Mouse (Mus musculus) embryo, embryonic 11.5 days (tissue): ENCODE data around the gene Ccdc91.
A peak's percentile ranks its signal among the peaks of the same experiment; 100 is the strongest.

Experiments used
- DNase-seq: peaks from one replicate; pipeline ENCODE4 v3.0.0-alpha.2; 2012; ENCODE audit warnings: low read depth, low spot score

Gene Ccdc91

DNA sequence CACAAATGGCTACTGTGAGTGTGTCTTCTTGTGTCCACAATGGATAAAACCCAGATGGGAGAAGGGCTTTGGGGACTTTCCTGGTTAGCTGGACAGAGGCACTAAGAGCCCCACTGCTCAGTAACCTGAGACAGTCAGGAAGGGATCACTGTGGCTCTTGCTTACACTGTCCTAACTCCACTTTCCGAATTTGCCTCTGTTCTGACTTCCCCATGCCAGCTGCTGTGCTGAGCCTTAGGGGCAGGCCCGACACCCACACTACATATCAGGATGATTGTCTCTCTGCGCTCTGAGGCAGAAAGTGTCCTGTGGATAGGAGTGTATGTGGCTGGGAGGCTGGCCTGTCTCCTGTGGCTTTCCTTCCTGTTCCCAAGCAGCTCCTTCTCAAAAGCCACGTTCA lies 97.5 kb downstream of the Ccdc91 start:
- no peak for DNase-seq

DNA sequence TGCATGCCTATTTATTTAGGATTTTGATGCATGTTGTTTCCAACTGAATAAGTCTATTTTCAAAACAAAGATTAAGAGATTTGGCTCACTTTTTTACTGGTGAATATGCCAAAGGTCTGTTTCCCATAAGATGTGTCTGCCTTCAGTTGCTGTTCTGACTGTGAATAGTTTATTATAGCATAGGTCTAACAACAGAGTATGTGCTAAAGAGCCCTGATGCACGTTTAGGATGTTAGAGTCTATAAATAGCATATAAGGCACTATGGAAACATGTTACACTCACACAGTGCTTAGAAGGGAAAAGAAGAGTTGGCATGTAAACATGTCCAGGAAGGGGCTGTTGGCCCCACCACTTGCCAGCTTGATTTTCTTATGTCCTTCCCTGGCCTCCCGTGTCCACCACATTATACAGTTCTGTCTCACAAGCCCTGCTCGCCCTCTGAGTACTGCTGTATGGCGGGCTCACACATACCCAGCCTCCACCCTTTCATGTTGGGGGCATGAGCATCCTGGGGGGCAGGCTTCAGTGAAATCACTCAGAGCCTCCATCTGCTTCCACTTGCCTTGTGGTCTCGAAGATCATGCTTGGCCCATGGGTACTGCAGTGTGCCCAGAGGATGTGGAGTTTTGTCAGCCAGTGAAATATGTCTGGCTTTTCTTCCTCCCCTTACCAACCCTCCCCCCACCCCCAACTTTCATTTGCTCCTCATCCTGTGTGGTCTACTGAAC lies 99.0 kb downstream of the Ccdc91 start:
- no peak for DNase-seq

DNA sequence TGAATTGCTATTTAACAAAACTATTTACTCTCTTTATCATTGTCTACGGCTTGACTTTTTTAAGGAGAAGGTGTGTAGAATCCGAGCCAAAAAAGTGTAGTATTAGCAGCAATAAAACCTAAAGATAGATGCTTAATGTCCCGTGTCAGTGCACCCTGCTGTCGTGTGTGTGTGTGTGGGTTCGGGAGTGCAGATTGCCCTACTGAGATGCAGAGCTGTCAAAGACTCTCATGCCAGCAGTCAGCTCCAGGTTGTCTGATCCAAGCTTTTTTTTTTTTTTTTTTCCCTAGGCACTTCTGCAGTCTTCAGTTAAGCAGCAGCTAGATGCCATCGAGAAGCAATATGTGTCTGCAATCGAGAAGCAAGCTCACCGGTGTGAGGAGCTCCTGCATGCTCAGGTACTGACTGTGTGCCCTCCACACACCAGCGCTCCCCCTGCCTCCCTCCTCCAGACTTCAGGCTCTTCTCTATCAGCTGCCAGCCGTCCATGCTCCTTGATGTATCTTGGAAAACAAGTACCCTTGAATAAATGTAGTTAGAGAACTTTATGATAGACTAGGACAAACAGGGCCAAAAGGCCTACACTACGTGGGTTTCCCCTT lies 99.7 kb downstream of the Ccdc91 start:
- DNase-seq: no peak

DNA sequence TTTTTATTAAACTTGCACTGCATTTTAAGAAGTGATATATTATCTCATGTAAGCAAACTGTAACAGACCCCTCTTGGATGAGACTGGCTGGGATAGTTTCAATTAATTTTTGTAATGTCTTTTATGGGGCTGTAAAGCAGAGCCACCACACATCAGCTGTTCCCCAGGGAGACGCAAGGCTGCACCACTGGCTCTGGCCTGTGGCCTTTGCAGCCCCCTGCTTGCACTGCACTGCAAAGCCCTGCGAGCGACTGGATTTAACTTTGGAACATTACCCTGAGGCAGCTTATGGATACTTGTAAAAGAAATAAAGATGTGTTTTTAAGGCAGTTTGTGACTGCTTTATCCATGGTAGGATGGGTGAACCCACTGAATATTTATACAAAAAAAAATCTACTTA lies 112.0 kb downstream of the Ccdc91 start:
- no peak for DNase-seq

DNA sequence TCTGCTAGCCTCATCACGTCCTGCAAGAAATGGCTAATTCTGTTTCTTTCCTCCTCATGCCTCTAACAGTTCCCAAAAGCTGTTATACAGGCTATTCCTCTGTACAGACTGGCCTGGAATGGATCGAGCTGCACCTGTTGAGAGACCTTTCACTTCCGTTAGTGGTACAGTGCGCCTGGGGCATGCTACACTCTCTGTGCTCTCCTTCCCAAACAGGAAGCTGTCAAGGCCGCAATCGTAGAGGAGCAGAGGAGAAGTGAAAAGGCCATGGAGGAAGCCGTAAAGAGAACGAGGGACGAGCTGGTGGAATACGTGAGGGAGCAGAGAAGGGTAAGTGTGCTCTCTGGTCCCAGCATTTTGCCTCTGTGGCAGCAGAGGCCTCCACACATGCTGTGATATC lies 131.0 kb downstream of the Ccdc91 start:
- no peak for DNase-seq

DNA sequence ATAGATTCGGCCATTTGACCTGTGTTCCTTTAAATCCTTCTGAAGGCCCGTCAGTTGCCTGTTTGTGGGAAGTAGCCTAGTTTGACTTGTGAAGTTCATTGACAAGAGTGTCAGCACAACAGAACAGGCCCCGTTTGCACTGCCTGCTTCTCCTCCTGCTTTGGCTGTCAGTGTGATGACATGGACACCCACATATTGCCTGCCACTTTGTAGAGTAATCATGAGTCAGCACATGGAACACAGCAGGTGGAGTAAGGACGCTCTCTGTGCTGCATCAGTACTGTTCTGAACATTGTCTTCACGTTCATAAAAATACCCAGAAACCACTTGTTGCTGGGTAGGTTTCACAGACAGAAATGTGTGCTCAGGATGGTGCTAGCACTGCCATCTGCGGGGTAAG lies 132.0 kb downstream of the Ccdc91 start:
- no peak for DNase-seq

DNA sequence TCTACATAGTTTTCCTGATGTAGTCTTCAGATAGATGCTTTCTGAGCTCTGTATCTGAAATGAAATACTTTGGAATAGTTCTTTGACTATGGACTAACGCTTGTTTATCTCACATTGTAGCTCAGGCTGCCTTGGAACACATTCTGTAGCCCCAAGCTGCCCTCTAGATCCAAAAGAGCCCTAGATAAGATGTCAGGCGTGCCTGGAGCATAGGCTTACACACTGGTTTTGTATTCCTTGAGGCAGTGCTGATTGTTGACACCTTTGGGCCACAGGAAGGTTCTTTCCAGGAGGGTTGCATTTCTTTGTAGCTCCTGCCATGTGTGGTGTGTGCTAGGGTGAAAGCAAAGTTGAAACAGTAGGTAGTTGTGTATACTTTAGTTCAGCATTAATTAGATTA lies 139.7 kb downstream of the Ccdc91 start:
- DNase-seq: no peak

DNA sequence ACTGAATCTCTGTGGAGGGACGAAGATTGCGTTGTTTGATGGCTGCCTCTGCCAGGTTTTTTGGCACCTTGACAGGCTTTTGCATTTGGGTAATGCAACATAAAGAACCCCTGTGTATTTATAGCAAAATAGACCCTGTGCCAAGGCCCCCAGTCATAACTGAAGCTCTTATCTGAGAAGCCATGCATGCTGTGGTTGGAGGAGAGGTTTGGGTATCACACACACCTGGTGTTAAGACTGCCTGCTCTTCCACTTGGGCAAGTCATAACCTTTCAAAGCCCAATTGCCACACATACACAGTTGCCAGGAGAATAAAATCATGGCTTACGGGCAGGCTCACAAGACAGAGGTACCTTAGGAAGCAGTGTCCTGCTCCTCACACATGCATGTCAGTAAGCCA lies 147.5 kb downstream of the Ccdc91 start:
- DNase-seq: no peak

DNA sequence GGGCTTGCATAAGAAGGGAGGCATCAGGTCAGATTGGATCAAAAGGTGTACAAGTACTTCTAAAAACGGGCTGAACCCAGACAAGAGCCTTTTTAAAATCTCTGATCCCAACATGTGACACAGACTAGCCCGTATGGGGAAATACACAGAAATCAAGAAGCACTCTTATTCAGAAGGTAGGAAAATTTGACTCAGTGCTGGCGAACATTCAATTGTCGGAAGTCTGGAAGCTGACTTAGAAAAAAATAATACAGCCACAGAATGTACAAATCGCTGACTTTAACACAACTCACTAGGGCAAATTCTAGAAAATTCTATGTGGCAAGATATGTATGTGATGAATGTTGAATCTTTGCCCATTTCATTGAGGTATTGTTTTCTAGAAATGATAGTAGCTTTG lies 160.8 kb downstream of the Ccdc91 start:
- no peak for DNase-seq

DNA sequence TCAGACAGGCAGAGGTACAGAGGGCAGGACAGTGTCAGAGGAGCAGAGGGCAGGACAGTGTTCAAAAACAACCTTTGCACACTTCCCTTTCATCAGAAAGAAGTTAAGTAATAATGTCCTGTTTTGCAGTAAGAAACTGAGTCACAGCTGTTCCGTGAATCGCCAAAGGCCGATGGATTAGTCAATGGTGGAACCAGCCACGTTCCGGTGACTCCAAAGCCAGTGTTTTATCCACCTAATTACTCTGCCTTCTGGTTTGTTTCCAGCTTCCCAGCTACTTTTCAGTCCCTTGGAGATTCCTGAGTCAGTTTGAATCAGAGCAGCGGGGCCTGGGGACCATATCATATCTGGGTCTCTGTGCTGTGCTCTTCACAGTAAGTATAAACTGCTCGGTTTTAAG lies 168.2 kb downstream of the Ccdc91 start:
- no peak for DNase-seq

DNA sequence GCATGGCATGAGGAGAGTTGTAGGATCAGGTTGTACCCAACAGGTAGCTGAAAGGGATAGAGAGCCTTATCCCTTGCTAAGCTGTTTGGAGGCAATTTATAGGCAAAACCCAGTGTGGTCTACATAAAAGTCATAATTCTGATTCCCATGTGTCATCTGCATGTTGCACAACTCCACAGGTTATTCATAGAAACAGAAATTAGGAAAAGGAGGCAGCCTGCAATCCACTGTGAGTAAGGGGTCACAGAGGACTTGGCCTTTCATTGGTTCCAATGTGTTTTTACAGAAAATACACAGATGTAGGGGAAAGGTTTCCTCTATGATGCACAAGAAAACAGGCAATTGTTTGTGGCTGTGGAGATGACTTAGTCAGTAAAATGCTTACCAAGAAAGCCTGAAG lies 168.8 kb downstream of the Ccdc91 start:
- DNase-seq: no peak

DNA sequence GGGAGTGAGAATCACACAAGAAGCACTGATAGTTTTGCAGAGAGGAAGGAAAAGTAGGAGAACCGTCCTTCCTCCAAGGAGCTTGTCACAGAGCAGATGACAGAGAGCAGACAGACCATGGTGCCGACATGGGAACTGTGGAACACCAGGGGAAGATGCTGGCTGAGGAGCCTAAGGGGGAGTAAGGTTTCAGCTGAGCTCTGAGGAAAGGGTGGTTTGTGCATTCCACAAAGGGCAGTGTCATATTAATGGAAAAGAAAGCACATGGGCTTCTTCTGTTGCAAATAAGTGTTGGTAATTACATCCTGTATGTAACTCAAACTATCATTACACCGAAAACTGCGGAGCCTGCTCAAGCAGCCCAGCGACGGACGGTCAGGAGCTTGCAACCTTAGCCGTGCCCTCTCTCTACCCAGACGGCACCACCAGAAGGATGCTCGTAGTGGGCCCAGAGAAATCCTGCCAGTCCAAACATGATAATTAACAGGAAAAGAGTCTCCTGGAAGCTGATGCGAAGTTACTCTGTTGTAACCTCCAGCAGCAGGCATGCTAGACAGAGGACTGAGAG lies 170.9 kb downstream of the Ccdc91 start:
- DNase-seq: no peak

DNA sequence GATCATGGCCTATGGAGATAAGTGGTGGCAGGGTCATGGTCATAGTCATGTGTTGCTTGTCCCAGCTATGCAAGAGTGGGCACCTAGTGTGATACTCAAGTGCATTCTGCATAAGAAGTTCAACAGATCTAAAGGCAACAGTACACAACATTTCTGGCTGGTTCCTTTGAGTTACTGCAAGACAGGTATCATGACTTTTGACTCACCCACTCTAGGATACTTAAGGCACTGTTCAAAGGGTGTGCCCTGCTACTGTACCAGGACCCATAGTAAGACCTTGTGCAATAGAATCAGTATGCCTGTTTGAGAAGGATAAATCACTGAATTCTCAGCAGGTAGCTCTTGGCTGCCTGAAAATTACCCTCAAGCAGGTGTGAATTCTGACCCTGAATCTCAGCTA lies 182.4 kb downstream of the Ccdc91 start:
- DNase-seq: no peak

DNA sequence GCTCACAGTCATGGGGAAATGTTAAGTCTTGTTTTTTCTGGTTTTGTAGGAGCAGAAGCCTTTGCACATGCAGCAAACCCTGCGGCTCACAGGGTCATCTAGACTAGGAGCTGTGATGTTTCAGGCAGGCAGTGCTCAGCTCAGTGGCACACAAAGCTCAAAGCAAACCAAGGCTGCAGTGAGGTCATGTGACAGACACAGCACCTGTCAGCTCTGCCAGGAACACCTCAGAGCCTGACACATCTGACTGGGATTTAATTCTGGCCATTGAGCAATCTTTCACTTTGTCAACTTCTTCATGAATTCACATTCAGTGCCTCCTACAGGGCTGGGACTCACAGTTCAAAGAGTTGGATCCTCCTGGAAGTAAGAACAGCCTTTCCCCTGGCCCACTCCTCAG lies 185.1 kb downstream of the Ccdc91 start:
- no peak for DNase-seq

DNA sequence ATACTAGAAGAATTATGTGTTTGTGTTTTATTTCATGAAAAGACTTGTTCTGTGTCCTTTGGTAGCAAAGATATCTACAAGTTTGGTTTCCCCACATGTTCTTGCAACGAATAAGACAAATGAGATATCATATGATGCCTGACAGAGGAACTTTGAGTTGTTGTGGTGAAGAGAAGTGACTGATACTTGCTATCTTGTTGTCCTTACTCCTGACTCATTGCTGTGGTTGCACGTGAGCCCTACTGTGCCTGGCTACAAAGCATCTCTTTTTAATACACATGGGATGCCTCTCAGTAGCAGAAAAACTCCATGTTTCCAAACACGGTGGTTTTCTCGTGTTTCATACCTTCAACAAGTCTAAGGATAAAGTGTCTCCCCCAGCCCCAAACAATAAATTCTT lies 186.2 kb downstream of the Ccdc91 start:
- DNase-seq: no peak

DNA sequence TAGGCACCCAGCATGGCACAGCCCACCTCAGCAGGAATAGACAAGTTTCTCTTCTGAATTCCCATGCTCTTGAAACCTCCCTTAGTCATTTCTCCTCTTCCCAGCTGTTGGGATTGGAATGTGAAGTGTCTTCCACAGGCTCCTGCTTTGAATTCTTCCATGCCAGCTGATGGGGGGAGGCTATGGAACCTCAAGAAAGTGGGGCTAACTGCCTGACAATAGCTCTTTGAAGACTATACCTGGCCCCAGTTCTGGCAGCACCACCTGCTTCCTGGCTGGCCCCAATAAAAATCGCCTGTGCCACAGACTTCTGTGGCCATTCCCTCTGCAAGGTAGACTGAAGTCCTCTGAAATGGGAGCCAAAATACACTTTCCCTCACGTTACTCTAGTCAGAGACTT lies 187.0 kb downstream of the Ccdc91 start:
- DNase-seq: no peak

DNA sequence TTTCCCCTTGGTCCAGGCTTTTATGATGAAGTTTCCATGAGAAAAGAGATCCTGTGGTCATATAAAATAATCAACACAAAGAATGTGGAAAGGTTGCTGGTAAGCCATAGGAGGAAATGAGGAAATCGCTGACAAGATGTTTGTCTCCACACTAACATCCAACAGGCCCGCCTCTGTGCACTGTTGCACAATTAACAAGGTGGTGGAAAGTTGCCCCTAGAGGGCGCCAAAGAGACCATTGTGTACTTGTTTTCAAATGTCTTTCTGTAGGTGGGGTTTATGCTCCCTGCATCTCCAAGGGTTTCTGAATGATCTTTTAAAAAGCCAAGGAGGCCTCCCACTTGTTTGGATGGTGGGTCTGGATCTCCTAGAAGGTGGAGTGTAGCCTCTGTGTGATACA lies 188.7 kb downstream of the Ccdc91 start:
- DNase-seq: peak; percentile 17

DNA sequence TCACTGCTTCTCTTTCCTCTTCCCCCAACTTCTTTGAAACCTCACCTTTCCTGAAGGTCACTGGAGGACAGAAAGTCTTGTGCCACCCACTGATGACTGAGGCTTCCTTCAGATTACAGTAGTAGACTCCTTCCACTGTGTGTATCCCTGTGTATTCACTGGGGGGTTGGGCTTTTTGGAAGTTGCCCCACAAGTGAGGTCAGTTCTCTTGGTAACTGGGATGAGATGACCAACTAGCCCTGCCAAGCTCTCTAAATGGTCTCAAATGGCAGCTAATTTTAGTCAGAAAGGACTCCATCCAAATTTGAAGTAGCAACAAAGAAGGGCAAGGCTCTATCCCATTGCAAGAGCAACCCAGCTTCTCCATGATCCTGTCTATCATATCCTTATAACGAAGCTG lies 195.7 kb downstream of the Ccdc91 start:
- DNase-seq: no peak

DNA sequence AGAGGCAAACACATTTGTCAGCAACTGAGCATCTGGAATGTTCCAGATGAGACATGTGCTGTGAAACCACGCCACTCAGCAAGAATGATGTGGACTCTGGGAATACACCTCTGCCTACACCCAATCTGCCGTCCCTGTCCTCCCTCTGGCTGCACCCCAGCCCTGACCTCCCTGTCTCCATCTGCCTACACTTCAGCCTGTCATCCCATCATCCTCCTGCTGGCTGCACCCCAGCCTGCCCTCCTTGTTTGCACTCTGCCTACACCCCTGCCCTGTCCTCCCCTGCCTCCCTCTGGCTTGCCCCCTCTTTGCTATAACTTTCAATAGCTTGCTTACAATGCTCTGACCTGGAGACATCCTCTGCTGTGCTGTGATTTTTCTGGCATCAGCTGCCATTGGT lies 196.9 kb downstream of the Ccdc91 start:
- DNase-seq: no peak

DNA sequence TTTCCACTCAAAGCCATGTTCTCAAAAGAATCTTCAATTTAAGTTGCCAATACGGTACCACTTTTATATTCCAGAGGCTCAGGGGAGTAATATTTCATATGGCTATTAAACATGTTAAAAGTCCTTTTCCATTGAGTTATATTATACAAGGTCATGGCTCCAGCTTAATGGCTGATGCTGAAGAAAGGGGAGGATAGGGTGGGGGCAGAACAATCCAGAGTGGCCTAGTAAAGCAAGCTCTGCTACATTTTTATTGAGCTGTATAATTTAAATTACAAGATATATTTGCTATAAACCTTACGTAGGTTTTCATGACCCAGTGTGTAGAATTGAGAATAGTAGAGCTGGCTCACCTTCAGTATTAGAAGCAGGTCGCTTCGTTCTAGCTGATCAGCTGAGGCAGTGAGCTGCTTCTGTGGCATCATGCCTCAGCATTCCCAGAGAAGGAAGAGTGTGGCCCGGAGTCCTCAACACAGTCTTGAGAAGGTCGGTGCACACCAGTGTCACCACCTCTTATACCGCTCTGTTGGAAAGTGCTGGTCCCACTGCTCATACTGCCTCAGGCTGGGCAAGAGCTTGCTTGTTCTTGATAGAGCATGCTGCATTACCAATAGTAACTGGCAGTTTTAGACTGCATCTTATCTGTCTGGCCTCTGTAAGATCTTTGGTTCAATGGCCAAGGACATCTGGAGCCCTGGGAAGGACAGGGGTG lies 199.6 kb downstream of the Ccdc91 start:
- DNase-seq: no peak

DNA sequence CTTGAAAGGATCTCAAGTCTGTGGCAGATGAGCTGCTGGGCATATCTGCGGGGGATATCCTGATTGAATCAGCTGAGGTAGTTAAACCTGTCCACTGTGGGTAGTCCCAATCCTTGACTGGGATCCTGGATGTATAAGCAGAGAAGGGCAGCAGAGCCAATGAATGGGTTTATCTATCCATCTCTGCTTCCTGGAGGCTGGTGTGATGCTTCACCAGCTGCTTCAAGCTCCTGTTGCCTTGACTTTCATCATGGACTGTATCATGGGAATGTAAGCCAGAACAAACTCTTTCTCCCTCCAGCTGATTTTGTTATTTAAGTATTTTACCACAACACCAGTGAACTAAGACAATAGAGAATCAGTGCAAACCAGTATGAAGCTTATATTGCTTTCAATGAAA lies 200.6 kb downstream of the Ccdc91 start:
- DNase-seq: no peak
